Mouse (Mus musculus): ENCODE measurements around the gene Capns1. TPM values are rescaled to one million over a fixed set of nuclear protein-coding genes. Genes with fewer than 3 reads are reported as not detected.
"Not testable (repeated sequence)": the region's sequence is repeated elsewhere in the genome, so short reads cannot be mapped to it uniquely, and the experiment has no call there.

The Capns1 gene
- 57.6 and 66.5 TPM in 2 replicates for polyA plus RNA-seq (2016; fragmentation: Nextera tagmentation; extraction: Ambion mirVana)

DNA sequence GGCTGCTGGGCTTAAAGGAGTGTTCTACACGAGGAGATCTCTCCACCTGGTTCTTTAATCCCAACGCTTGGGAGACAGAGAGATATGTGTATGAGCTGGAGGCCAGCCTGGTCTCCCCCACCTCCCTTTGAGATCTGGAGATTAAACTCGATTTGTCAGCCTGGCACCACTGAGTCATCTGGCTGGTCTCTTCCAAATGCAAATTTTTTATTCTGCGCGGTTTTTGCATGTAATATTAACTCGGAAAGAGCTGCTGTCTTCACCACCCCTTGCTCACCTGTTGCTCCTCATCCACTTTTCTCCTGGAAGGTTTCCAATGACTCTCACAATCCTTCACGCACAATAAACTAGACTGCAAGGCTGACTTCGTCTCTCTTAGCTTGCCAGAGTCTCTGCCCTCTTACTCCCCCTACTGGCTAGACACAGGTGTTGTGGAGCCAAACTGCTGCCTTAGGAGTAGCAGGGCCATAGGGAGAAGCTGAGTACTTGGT, at the start of gene Capns1:
Capns1 (minus strand) TSS at position 331 of the 491 bp plus-strand sequence.
- H3K4me3 ChIP-seq: peak within 1 kb of the TSS; percentile 14; the same call in 1 of the 2 replicates
- H3K4me1 ChIP-seq: peaks cover 20% of the 10 kb centered on the region
- peak; percentile 61 for DNase-seq (ENCODE audit: low spot score)
- no peaks in the 10 kb centered on the region for H3K27me3 ChIP-seq (ENCODE audit: low read depth, poor library complexity, severe bottlenecking)
- peak within 1 kb of the TSS; percentile 44 for H3K27ac ChIP-seq
- 13% methylated on average over 8 of the region's 8 CpGs for WGBS
- H3K36me3 ChIP-seq: no peaks in the 10 kb centered on the region
- H3K9me3 ChIP-seq (replicated peaks): no peaks in the 10 kb centered on the region

- H3K4me3 ChIP-seq; H3K27me3 ChIP-seq (ENCODE audit: low read depth, poor library complexity, severe bottlenecking); DNase-seq (ENCODE audit: low spot score); H3K9me3 ChIP-seq (replicated peaks); H3K27ac ChIP-seq: not testable (repeated sequence)
- WGBS: 90% methylated on average over 3 of the region's 3 CpGs
- Histone ChIP-seq H3K36me3 (peaks cover 57% of the 10 kb centered on the region), H3K4me1 (peaks cover 10% of the 10 kb centered on the region)
These were observed 38.8 kb upstream of the Capns1 start for GRCm38 (mm10) chr7:30237374-30237773.

- no peak for DNase-seq (ENCODE audit: low spot score)
- 96% methylated on average over 4 of the region's 4 CpGs for WGBS
- no peak within 1 kb of the TSS for H3K27ac ChIP-seq
- H3K4me1 ChIP-seq: peaks cover 18% of the 10 kb centered on the region
- H3K36me3 ChIP-seq: peaks cover 41% of the 10 kb centered on the region
- no peaks in the 10 kb centered on the region for H3K9me3 ChIP-seq (replicated peaks)
- H3K27me3 ChIP-seq (ENCODE audit: low read depth, poor library complexity, severe bottlenecking): no peaks in the 10 kb centered on the region
- no peak within 1 kb of the TSS for H3K4me3 ChIP-seq
These were observed 37.0 kb upstream of the Capns1 start, which contains the start of gene Ovol3 for GRCm38 (mm10) chr7:30235625-30236024. TSS of gene Ovol3 (minus strand) at chr7:30235725.

- 94% methylated on average over 8 of the region's 8 CpGs for WGBS
- Histone ChIP-seq H3K27ac (no peak overlapping the region), H3K4me1 (peaks cover 19% of the 10 kb centered on the region), H3K36me3 (peaks cover 39% of the 10 kb centered on the region), H3K27me3 (ENCODE audit: low read depth, poor library complexity, severe bottlenecking) (no peaks in the 10 kb centered on the region), H3K4me3 (no peak overlapping the region), H3K9me3 (replicated peaks) (no peaks in the 10 kb centered on the region)
- DNase-seq (ENCODE audit: low spot score): no peak
These were observed 36.5 kb upstream of the Capns1 start for GRCm38 (mm10) chr7:30235091-30235490.

GRCm38 (mm10) chr7:30234276-30234858, 35.8 kb upstream of the Capns1 start:
- peaks cover 19% of the 10 kb centered on the region for H3K4me1 ChIP-seq
- WGBS: 96% methylated on average over 15 of the region's 15 CpGs
- H3K27me3 ChIP-seq (ENCODE audit: low read depth, poor library complexity, severe bottlenecking): no peaks in the 10 kb centered on the region
- H3K9me3 ChIP-seq (replicated peaks): no peaks in the 10 kb centered on the region
- no peak overlapping the region for H3K4me3 ChIP-seq
- H3K27ac ChIP-seq: no peak overlapping the region
- no peak for DNase-seq (ENCODE audit: low spot score)
- H3K36me3 ChIP-seq: peaks cover 38% of the 10 kb centered on the region

- Histone ChIP-seq H3K9me3 (replicated peaks) (no peaks in the 10 kb centered on the region), H3K27ac (no peak overlapping the region), H3K36me3 (peaks cover 45% of the 10 kb centered on the region), H3K4me3 (peak overlapping the region; percentile 84), H3K27me3 (ENCODE audit: low read depth, poor library complexity, severe bottlenecking) (no peaks in the 10 kb centered on the region), H3K4me1 (peaks cover 19% of the 10 kb centered on the region)
- DNase-seq (ENCODE audit: low spot score): no peak
- WGBS: 90% methylated on average over 20 of the region's 20 CpGs
These were observed 34.8 kb upstream of the Capns1 start for GRCm38 (mm10) chr7:30233387-30233786.

DNA sequence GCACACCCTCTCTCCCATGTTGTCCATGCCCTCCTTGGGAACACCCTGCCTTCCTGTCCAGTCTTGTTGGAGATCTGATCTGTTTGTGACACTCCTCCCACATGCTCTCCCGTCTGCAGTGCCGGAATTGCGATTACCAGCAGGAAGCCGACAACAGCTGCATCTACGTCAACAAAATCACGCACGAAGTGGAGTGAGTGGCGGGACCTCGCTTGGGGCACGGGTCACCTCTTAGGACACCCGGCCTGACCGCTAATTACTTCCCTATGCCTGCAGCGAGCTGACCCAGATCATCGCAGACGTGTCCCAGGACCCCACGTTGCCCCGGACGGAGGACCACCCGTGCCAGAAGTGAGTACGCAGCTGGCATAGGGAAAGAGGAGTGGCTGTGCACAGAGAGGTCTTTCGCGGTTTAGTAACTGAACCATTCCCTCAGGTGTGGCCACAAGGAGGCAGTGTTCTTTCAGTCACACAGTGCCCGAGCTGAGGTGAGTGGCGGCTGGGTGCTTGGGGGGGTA, 34.1 kb upstream of the Capns1 start:
- 5% methylated on average over 24 of the region's 24 CpGs for WGBS
- peak overlapping the region; percentile 84 for H3K4me3 ChIP-seq

GRCm38 (mm10) chr7:30231669-30232454, 33.3 kb upstream of the Capns1 start, which contains the start of the genes Polr2i and Tbcb:
TSS of gene Polr2i (plus strand) at chr7:30231948.
TSS of gene Tbcb (minus strand) at chr7:30232272.
- Histone ChIP-seq H3K27ac (peak within 1 kb of the TSS; percentile 93), H3K27me3 (ENCODE audit: low read depth, poor library complexity, severe bottlenecking) (no peaks in the 10 kb centered on the region), H3K36me3 (peaks cover 60% of the 10 kb centered on the region), H3K9me3 (replicated peaks) (no peaks in the 10 kb centered on the region), H3K4me3 (peak within 1 kb of the TSS; percentile 84), H3K4me1 (peaks cover 19% of the 10 kb centered on the region)
- WGBS: under 1% methylated on average over 67 of the region's 67 CpGs
- peak; percentile 96 for DNase-seq (ENCODE audit: low spot score)

More for the DNA sequence above, 34.1 kb upstream of the Capns1 start:
- peak overlapping the region; percentile 93 for H3K27ac ChIP-seq
- H3K27me3 ChIP-seq (ENCODE audit: low read depth, poor library complexity, severe bottlenecking): no peaks in the 10 kb centered on the region
- no peaks in the 10 kb centered on the region for H3K9me3 ChIP-seq (replicated peaks)
- peaks cover 51% of the 10 kb centered on the region for H3K36me3 ChIP-seq
- DNase-seq (ENCODE audit: low spot score): peak; percentile 75
- H3K4me1 ChIP-seq: peaks cover 19% of the 10 kb centered on the region

DNA sequence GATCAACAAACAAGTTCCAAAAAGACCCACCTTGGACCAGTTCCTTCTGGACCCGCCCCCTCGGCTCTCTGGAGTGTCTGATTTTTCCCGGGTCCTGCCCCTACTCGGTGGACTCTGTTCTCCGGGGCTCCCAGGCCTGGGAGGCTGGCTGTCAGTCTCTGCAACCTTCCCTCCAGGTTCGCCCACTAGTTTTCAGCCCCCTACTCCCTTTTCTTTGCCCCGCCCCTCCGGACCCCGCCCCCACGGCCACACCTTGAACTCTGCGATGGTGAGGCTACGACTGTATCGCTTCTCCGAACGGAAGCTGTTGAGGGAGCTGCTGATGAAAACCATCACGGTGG, 32.7 kb upstream of the Capns1 start:
- peak overlapping the region; percentile 84 for H3K4me3 ChIP-seq
- H3K9me3 ChIP-seq (replicated peaks): no peaks in the 10 kb centered on the region
- no peak for DNase-seq (ENCODE audit: low spot score)
- H3K36me3 ChIP-seq: peaks cover 65% of the 10 kb centered on the region
- 1% methylated on average over 16 of the region's 16 CpGs for WGBS
- no peaks in the 10 kb centered on the region for H3K27me3 ChIP-seq (ENCODE audit: low read depth, poor library complexity, severe bottlenecking)
- H3K4me1 ChIP-seq: peaks cover 19% of the 10 kb centered on the region
- H3K27ac ChIP-seq: peak overlapping the region; percentile 93

- DNase-seq (ENCODE audit: low spot score): no peak
- no peaks in the 10 kb centered on the region for H3K27me3 ChIP-seq (ENCODE audit: low read depth, poor library complexity, severe bottlenecking)
- H3K4me3 ChIP-seq: no peak overlapping the region
- peaks cover 10% of the 10 kb centered on the region for H3K4me1 ChIP-seq
- peaks cover 67% of the 10 kb centered on the region for H3K36me3 ChIP-seq
- WGBS: 96% methylated on average over 12 of the region's 12 CpGs
- H3K9me3 ChIP-seq (replicated peaks): no peaks in the 10 kb centered on the region
- no peak overlapping the region for H3K27ac ChIP-seq
These were observed 25.6 kb upstream of the Capns1 start for GRCm38 (mm10) chr7:30224206-30224605.

GRCm38 (mm10) chr7:30222205-30222604, 23.6 kb upstream of the Capns1 start:
- Histone ChIP-seq H3K27me3 (ENCODE audit: low read depth, poor library complexity, severe bottlenecking) (no peaks in the 10 kb centered on the region), H3K27ac (no peak overlapping the region), H3K4me3 (no peak overlapping the region), H3K4me1 (peaks cover 14% of the 10 kb centered on the region), H3K9me3 (replicated peaks) (no peaks in the 10 kb centered on the region), H3K36me3 (peaks cover 49% of the 10 kb centered on the region)
- DNase-seq (ENCODE audit: low spot score): no peak
- 94% methylated on average over 5 of the region's 5 CpGs for WGBS

GRCm38 (mm10) chr7:30221433-30221832, 22.8 kb upstream of the Capns1 start:
- 92% methylated on average over 3 of the region's 3 CpGs for WGBS
- Histone ChIP-seq H3K27ac (no peak overlapping the region), H3K36me3 (peaks cover 41% of the 10 kb centered on the region), H3K4me3 (no peak overlapping the region), H3K9me3 (replicated peaks) (no peaks in the 10 kb centered on the region), H3K27me3 (ENCODE audit: low read depth, poor library complexity, severe bottlenecking) (no peaks in the 10 kb centered on the region), H3K4me1 (peaks cover 17% of the 10 kb centered on the region)
- DNase-seq (ENCODE audit: low spot score): no peak

- no peak for DNase-seq (ENCODE audit: low spot score)
- Histone ChIP-seq H3K9me3 (replicated peaks) (no peaks in the 10 kb centered on the region), H3K4me3 (peak overlapping the region; percentile 58), H3K27me3 (ENCODE audit: low read depth, poor library complexity, severe bottlenecking) (no peaks in the 10 kb centered on the region), H3K27ac (peak overlapping the region; percentile 83; the same call in 1 of the 2 replicates), H3K36me3 (peaks cover 27% of the 10 kb centered on the region), H3K4me1 (peaks cover 17% of the 10 kb centered on the region)
- 24% methylated on average over 11 of the region's 11 CpGs for WGBS
These were observed 21.4 kb upstream of the Capns1 start for GRCm38 (mm10) chr7:30220008-30220356.
